Mouse (Mus musculus): ENCODE data around the gene Nkapd1. TPM values are rescaled to one million over a fixed set of nuclear protein-coding genes. Genes with fewer than 3 reads are reported as not detected.

Gene Nkapd1
- 20.6 and 22.3 TPM in 2 replicates for polyA plus RNA-seq (2015; fragmentation: Nextera tagmentation; extraction: Ambion mirVana)

DNA sequence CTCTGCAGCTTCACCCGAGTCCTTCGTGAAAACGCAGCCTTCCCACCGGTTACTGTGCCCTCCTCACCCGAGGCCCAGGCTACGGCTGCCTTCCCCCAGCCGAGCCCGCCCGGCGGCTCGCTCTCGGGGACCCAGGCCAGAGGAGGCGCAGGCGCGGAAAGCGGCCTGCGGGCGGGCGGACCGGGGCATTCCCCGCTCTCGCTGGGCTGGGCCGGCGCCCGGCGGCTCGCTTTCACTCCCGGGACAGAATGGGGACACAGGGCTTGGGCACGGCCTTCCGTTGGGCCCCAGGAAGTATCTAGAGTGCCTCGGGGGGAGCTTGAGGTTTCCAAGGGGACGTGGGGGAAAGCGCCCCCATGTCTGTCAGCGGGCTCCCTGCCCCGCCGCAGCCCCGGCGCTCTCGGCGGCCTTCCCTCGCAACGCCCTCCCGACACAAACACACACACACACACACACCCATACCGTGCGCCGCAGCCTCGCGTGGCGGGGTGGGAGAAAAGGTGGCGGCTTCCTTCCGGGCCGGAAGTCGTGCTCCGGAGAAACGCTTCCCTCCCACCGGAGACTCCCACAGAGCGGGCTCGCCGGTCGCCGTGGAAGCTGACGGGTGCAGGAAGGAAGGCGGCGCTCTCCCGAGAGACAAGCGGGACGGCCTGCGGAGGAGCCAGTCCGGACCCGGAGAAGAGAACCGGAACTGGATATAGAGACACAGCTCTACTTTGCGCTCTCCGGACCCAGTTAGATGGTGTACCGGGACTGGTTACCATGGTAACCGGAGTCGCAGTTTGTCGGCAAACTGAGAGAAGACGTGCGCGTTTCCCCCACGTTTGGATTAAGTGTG lies at the start of gene Nkapd1, which contains the start of gene Pih1d2:
TSS of gene Nkapd1 (minus strand) at position 699 of the 838 bp plus-strand sequence.
TSS of gene Pih1d2 (plus strand) at position 556 of the 838 bp plus-strand sequence.

DNA sequence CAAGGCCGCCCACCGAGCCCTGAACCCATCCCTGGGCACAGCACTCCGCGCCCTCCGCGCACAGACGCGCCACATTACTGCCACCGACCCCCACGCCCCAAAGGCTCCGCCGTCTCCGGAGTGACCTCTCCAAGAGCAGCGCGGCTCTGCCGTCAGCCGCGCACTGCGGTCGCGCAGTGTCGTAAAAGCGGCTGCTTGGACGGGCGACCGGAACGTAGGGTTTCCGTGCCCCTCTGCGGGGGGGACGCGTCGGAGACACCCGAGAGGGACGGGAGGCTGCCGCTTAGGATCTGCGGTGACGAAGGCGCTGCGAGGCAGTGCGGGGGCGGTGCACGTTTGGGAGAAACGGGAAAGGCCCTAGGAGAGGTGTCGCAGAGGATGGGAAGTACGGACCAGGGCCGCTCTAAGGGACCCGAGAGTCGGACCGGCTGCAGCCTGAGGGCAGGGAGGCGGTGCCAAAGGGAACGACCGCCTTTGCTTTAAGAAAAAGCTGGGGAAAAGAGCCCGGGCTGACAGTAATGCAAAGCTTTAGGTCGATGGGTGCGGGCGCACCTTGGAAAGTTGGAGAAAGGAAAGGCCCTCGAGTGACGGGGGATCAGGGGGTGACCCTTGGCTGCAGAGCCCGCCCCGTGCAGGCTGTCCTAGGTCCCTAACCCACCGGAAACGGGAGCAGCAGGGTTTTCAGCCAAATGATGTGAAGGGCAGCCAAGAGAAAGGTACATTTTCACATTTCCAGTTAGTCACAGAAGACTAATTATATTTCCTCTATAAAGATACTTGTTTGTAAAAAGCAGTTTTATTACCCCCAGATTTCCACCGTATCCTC lies 42.3 kb upstream of the Nkapd1 start, which contains the start of gene Dlat:
TSS of gene Dlat (minus strand) at position 389 of the 826 bp plus-strand sequence.

DNA sequence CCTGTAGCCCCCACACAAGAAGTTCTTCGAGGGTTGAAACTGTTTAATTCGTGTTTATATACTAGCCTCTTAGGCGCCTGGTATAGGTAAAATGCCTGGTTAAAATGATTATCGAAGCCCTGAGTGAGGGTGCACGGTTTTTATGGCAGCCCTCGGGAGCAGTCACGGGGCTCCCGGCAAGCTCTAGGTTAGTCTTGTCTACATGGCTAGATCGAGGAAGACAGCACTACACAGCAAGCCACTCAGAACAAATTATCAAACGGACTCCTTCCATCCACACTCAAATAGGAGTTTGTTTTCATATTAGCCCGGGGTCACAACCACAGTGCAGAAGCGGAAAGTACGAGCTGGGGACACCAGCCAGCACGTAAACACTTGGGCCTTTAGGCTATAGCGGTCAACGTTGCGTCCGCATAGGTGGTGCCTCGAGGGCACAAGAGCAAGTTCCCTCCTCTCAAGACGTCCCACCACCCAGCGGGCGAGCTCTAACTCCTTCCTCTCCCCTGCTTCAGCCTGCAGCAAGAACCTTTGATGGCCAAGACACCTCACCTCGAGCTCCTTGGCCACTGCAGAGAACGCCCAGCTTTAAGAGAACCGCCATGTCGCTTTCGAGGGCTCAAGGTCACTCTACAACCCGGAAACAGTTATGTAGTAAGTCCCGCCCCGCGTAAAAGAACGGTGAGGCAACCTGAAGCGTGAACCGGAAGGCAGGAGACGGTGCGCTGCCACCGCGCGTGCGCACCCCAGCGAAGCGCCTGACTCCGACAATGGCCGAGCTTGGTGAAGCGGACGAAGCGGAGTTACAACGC lies 13.9 kb downstream of the Nkapd1 start, which contains the start of the genes Sdhd and Timm8b:
TSS of gene Sdhd (minus strand) at position 624 of the 809 bp plus-strand sequence.
TSS of gene Timm8b (plus strand) at position 722 of the 809 bp plus-strand sequence.

DNA sequence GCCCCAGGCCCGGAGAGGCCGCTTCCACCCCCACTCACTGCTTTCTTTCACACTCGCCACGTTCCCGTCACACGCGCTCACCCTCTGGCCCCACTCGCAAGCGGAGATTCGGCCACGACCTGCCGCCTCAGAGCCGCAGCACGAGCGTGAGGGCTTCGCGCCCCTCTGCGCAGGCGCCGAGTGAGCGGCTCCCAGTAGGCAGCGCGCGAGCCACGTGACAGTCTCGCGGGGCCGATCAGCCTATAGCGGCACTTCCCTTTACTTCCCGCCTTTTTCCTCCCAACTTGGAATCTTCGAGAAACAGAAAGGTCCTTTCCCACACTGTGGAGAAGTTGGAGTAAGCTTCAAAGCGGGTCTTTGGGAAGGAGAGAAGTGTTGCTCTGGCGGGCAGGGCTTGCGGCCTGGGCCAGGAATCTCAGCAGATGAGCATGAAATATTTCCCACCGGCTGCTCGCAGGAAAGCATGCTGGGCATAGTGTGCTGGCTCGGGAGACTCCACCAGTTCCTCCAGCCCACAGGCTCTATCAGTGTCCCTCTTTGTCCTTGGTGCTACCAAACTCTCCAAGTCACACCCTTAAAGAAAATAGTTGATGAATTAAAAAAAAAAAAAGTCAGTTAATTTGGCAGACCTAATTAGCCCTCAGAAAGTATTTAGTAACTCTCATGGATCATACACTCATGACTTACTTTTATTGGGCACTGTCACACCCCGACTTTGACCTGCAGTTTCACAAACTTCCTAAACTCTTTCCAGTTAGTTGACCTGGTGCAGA lies 55.9 kb downstream of the Nkapd1 start, which contains the start of gene Tex12:
TSS of gene Tex12 (minus strand) at position 181 of the 773 bp plus-strand sequence.

Other genes with a start within 250 kb of the Nkapd1 start
- gene Plet1, start 122.9 kb downstream of the Nkapd1 start, polyA plus RNA-seq (2015; fragmentation: Nextera tagmentation; extraction: Ambion mirVana), result 2.3 and 2.9 TPM in 2 replicates
- 157 and 177 TPM in 2 replicates for gene Pts, start 88.7 kb downstream of the Nkapd1 start, polyA plus RNA-seq (2015; fragmentation: Nextera tagmentation; extraction: Ambion mirVana)
- gene Il18, start 62.6 kb downstream of the Nkapd1 start, polyA plus RNA-seq (2015; fragmentation: Nextera tagmentation; extraction: Ambion mirVana), result 17.3 and 23.0 TPM in 2 replicates
- gene Bco2, start 62.3 kb downstream of the Nkapd1 start, polyA plus RNA-seq (2015; fragmentation: Nextera tagmentation; extraction: Ambion mirVana), result 0.28 and 0.36 TPM in 2 replicates
- gene Tex12, start 56.1 kb downstream of the Nkapd1 start, polyA plus RNA-seq (2015; fragmentation: Nextera tagmentation; extraction: Ambion mirVana), result not detected in 2 replicates
- 387 and 421 TPM in 2 replicates for gene Sdhd, start 13.7 kb downstream of the Nkapd1 start, polyA plus RNA-seq (2015; fragmentation: Nextera tagmentation; extraction: Ambion mirVana)
- gene Timm8b, start 13.6 kb downstream of the Nkapd1 start, polyA plus RNA-seq (2015; fragmentation: Nextera tagmentation; extraction: Ambion mirVana), result 516 and 1,009 TPM in 2 replicates
- gene Pih1d2, start 143 bp downstream of the Nkapd1 start, polyA plus RNA-seq (2015; fragmentation: Nextera tagmentation; extraction: Ambion mirVana), result 4.1 and 4.4 TPM in 2 replicates
- 33.7 and 50.9 TPM in 2 replicates for gene Dlat, start 42.3 kb upstream of the Nkapd1 start, polyA plus RNA-seq (2015; fragmentation: Nextera tagmentation; extraction: Ambion mirVana)
- 6.4 and 10.8 TPM in 2 replicates for gene Dixdc1, start 122.1 kb upstream of the Nkapd1 start, polyA plus RNA-seq (2015; fragmentation: Nextera tagmentation; extraction: Ambion mirVana)
- gene 2310030G06Rik, start 129.1 kb upstream of the Nkapd1 start, polyA plus RNA-seq (2015; fragmentation: Nextera tagmentation; extraction: Ambion mirVana), result 11.2 and 17.0 TPM in 2 replicates
- 112 and 178 TPM in 2 replicates for gene Cryab, start 133.9 kb upstream of the Nkapd1 start, polyA plus RNA-seq (2015; fragmentation: Nextera tagmentation; extraction: Ambion mirVana)
- 14.4 and 35.5 TPM in 2 replicates for gene Hspb2, start 134.9 kb upstream of the Nkapd1 start, polyA plus RNA-seq (2015; fragmentation: Nextera tagmentation; extraction: Ambion mirVana)
- 7.8 and 9.9 TPM in 2 replicates for gene Fdxacb1, start 150.8 kb upstream of the Nkapd1 start, polyA plus RNA-seq (2015; fragmentation: Nextera tagmentation; extraction: Ambion mirVana)
- gene Alg9, start 157.6 kb upstream of the Nkapd1 start, polyA plus RNA-seq (2015; fragmentation: Nextera tagmentation; extraction: Ambion mirVana), result 18.2 and 22.4 TPM in 2 replicates
- gene 1110032A03Rik, start 158.1 kb upstream of the Nkapd1 start, polyA plus RNA-seq (2015; fragmentation: Nextera tagmentation; extraction: Ambion mirVana), result 91.2 and 102 TPM in 2 replicates
- 14.4 and 22.7 TPM in 2 replicates for gene Ppp2r1b, start 227.8 kb upstream of the Nkapd1 start, polyA plus RNA-seq (2015; fragmentation: Nextera tagmentation; extraction: Ambion mirVana)

Measured in adrenal gland, postnatal 0 days (tissue).